Mouse (Mus musculus) regulatory T cell (primary cell): Measurements from ENCODE around the gene Lin52.

Source experiments
- in situ Hi-C: fragments of 300-600 bp; cut with MboI, MseI; formaldehyde crosslinking; loops from one replicate; pipeline ENCODE4 v1.15.1; 2025; ENCODE audit warnings: high pct_unique_total_duplicates

Lin52 gene

DNA sequence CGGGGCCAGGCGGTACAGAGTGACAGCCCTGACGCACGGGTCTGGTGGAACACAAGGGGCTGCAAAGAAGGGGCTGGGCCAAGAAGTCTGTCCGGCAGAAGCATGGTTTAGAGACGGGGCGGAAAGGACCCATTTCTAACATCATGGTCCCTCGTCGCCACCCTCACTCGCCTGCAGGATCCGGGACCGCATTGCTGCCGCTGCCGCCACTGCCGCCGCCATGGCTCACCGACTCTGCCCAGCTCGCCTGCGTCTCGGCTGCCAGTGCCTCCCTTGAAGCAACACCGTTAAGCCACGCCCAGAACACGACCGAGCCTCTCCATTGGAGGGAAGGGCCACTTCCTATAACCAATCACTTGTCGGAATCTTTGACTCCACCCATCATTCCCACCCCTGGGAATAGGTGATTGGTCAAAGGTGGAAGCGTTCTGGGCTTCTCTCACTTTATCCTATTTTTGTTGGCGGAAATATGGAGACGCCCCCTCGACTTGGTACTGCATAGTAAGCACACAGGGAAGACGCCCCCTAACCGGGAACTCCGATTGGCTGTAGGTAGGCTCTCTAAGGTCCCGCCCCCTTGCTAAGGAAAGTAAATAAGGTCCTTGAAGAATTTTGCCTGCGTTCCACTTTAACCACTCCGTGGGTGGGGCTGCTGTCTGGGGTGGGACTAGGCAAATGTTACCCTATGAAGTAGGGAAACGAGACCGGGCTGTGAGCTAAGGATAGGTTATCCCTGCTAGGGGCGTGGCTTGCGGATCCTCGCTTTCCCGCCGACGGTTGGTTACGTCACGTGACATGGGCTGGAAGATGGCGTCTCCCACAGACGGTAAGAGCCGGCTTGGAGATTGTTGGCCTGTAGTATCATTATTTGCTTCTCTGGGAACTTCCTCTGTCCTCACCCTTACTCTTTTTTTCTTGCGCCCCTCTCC, at the start of gene Lin52, which contains the start of gene Aldh6a1:
TSS of gene Lin52 (plus strand) at position 705 of the 929 bp plus-strand sequence.
TSS of gene Aldh6a1 (minus strand) at position 287 of the 929 bp plus-strand sequence.
- in situ Hi-C loops = loop anchor here (5.0 kb wide), 1 partner anchor 34 kb away; the partner anchor contains the start of gene Rnf113a2

DNA sequence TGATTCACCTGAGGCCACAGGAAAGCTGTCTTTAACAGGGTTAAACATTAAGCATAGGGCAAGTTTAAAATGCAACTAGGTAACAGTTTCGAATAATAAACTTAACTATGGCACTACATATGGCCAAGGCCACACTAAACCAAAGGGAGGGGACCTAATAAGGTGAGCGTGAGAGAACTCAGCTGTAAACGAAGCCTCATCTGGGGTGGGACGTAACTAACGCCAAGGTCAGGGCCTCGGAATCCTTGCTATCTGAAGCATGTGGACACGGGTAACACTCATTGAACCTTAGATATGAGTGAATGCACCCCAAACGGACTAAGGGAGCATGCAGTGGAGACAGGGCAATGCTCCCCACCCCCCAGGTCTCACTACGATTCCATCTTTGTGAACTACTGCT, 48.3 kb upstream of the Lin52 start:
- in situ Hi-C loops = no loop called here

- in situ Hi-C loops = no loop called here
Observed at GRCm38 (mm10) chr12:84404541-84404940, 46.7 kb upstream of the Lin52 start.

DNA sequence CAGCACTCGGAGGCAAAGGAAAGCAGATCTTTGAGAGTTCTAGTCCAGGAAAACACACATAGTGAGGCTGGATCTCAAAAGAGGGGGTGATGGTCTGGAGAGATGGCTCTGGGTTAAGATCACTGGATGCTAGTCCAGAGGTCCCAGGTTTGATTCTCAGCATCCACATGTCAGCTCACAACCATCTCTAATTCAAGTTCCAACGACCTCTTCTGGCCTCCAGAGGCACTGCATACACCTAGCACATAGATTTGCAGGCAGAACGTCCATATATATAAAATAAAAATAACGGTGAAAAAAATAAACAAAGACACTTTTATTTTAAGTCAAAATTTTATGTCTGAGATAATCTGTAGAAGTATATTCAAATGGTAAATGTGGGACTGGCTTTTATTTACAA, 44.0 kb upstream of the Lin52 start:
- in situ Hi-C loops = no loop called here

DNA sequence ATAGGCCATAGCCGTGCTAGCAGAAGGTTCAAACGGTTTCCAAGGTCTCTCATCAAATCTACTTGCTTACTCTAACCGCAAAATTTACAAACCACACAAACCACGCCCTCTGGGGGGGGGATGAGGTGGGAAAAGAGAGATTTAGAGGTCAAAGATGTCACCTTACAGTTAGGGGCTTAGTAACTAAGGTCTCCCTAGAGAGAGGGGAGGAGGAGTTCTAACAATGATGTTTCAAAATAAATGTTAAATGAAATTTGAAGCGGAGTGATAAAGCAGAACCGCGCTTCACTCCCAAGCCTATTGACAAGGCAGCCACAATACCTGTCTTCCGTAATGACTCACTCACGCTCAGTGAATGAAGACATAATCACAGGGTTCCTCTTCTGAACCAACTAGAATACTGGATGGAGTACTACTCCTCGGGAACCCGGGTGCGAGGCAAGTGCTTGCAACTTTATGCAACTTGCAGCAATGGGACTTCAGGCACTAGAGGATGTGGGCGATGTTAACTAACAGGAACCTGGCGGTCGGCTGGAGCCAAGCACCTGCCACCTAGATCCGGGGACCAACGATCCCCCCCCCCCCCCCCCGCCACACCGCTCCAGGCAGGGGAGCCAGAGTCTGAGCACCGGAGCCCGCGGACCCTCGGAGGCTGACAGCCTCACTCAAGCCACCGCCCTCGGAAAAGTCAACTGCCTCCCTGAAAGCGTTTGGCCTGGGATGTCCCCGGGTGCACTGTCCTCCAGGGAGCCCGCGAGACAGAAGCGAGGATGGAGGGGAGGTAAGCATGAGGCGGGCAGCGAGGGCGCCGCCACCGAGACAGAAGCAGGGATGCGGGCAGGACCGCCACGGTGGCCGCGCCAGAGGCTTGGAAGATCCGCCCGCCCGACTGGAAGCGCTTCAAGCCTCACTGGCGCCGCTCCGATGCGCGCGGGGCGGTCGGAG, 43.1 kb upstream of the Lin52 start:
- in situ Hi-C loops = no loop called here

- in situ Hi-C loops = no loop called here
Observed at GRCm38 (mm10) chr12:84408819-84409507, 42.3 kb upstream of the Lin52 start, which contains the start of the genes Entpd5 and Bbof1. Gene Entpd5 (minus strand): TSS chr12:84409029. Gene Bbof1 (plus strand): TSS chr12:84409071.

DNA sequence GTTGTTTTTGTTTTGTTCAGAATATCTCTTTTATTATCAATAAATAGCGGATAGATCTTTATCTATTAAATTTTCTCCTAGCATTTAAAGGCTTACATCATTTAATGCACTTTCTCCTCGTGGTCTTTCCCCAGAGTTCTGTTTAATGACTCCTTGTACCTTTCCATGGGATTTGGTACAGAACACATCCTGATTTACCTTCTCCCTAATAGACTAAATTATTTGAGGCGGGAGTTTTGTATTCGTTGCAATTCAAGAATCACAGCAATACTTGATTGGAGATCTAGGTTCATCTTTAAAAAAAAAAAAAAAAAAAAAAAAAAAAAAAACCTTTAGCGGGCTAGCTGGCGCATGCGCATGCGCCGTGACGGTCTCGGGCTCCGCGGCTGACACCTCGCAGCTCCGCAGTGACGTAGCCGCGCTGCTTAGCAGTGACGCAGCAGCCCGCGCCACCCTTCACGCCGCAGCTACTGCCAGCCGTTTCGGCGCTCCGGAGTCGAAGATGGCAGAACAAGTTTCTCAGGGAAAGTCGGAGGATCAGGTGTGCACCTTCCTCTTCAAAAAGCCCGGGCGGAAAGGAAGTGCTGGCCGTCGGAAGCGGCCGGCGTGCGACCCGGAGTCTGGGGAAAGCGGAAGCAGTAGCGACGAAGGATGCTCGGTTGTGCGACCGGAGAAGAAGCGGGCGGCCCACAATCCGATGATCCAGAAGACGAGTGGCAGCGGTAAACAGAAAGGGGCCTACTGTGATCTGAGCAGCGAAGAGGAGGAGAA, 34.2 kb upstream of the Lin52 start, which contains the start of gene Rnf113a2:
TSS of gene Rnf113a2 (plus strand) at position 363 of the 771 bp plus-strand sequence.
- in situ Hi-C loops = loop anchor here (5.0 kb wide), 1 partner anchor 35 kb away; the partner anchor contains the start of genes Aldh6a1 and Lin52

- in situ Hi-C loops = loop anchor here (5.0 kb wide), 1 partner anchor 35 kb away; the partner anchor contains the start of genes Aldh6a1 and Lin52
Observed at GRCm38 (mm10) chr12:84417605-84417922, 33.7 kb upstream of the Lin52 start.

- in situ Hi-C loops = no loop called here
Observed at GRCm38 (mm10) chr12:84423990-84424389, 27.2 kb upstream of the Lin52 start.

DNA sequence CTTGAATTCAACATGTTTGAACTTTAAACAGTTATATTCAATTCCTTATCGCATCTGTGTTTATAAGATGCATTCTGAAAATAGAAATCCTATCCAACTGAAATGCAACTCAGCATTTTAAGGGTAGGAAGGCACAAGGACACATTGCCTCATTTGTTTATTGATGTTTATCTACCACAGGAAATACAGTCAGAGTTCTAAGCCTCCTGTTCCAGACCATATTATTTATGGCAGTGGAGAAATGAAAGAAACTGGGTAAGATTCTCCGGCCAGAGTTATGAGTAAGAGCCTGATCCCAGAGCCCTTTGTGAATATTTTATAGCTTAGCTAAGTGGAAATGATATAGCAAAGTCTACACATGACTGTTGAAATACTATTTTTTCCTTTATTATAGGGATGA, 21.4 kb upstream of the Lin52 start:
- in situ Hi-C loops = no loop called here

GRCm38 (mm10) chr12:84438697-84439096, 12.5 kb upstream of the Lin52 start:
- in situ Hi-C loops = no loop called here

DNA sequence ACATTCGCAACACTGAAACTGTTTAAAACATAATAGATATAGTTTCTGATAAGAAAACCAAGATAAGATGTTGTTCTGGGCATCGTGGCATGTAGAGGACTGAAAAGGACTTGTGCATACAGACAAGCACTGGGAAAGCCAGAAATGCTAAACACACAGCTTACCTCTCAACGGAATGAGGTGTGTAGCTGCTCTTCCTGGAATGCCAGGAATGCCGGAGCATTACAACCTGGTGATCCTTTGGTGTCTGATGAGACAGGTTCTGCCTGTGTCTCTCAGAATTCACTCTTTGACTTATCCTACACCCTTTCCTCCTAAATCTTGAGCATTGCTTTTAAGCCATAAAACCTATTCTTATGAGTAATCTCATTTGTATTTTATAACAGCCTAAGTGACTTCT, 8.7 kb upstream of the Lin52 start:
- in situ Hi-C loops = no loop called here

GRCm38 (mm10) chr12:84447386-84447785, 3.8 kb upstream of the Lin52 start:
- in situ Hi-C loops = no loop called here

GRCm38 (mm10) chr12:84448181-84448580, 3.0 kb upstream of the Lin52 start:
- in situ Hi-C loops = no loop called here

DNA sequence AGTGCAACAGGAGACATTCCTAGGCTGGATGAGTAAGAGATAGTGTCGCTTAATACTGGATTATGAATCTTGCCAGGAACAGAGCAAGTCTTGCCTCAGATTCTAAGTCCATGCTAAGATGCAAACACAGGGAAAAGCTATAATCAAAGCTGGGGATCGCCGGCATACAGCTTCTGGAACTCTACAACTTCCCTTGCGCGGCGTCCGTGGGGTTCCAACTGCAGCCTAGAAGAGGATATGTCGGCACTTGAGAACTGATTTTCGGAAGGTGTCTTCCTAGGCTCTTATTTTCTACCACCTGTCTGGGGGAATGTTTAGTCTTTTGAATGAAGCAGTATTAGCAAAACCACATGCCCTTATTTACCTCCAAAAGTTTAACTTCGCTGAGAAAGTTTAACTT, 1.3 kb upstream of the Lin52 start:
- in situ Hi-C loops = loop anchor here (5.0 kb wide), 1 partner anchor 33 kb away; the partner anchor contains the start of gene Rnf113a2

- in situ Hi-C loops = loop anchor here (5.0 kb wide), 1 partner anchor 33 kb away; the partner anchor contains the start of gene Rnf113a2
Observed at GRCm38 (mm10) chr12:84450351-84450717, 888 bp upstream of the Lin52 start.

DNA sequence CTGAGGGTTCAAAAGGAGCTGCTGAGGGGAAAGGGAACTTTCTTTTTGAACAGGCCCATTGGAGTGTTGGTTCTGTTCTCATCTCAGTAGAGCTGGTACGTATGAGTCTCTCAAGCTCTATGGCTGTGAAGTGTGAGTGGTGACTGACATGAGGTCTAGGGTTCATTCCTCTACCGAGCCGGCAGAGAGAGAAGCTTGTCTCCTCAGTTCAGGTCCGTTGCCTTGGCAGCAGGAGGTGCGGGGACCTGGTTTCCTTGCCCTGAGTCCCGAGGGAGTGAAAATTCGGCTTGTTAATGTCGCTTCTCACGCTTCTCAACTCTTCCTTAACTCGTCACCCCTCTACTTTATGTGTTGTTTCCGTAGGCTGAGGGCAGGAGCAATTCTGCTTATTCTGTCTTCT, 579 bp downstream of the Lin52 start:
- in situ Hi-C loops = loop anchor here (5.0 kb wide), 1 partner anchor 34 kb away; the partner anchor contains the start of gene Rnf113a2

DNA sequence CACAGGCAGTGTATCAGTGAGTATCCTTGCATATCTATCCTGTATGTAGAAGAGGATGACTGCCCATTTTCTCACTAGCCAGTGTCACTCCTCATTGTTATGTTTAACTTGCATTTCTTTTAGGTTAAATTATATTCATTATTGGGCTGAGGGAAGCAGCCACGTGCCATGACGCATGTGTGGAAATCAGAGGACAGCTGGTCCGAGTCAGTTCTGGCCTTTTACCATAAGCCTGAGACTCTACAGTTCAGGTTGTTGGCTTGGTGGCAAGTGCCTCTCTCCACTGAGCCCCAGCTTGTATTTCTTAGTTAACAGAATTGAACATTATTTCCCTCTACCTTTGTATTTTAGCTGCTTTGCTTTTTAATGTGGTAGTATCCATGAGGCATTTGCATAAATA, 5.7 kb downstream of the Lin52 start:
- in situ Hi-C loops = no loop called here

GRCm38 (mm10) chr12:84459845-84460244, 8.6 kb downstream of the Lin52 start:
- in situ Hi-C loops = no loop called here

DNA sequence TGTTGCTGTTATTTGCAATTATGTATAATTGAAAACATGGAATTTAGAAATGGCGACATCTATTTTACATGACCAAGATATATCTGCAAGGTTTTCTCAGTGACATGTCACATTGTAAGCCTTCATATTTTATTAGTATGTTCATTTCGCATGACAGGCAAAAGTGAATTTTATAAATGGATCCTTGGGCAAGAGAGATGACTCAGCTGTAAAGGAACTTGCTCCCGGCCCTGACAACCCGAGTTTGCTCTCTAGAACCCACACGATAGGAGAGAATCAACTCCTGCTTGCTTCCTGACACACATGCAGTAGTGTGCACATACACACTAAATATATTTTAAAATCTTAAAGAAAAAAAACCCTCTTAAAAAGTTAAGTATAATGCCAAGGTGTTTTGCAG, 10.2 kb downstream of the Lin52 start:
- in situ Hi-C loops = no loop called here
